Mouse (Mus musculus) kidney, postnatal 25 days (tissue): ENCODE measurements around the gene Serping1.
"Not testable (repeated sequence)": the region's sequence is repeated elsewhere in the genome, so short reads cannot be mapped to it uniquely, and the experiment has no call there.

Experiments
- DNase-seq, 2 experiments: peaks; one replicate each; pipeline ENCODE4 v3.0.0; 2021; ENCODE audit warnings: mixed read lengths in 2 of 2

The Serping1 gene

GRCm38 (mm10) chr2:84737451-84737925 lies 37.8 kb downstream of the Serping1 start:
- DNase-seq = peak in 1 of 2 experiments; percentile 39

GRCm38 (mm10) chr2:84736312-84737161 lies 38.7 kb downstream of the Serping1 start:
- DNase-seq = no peak

- no peak for DNase-seq
Observed at GRCm38 (mm10) chr2:84735346-84735920, 39.8 kb downstream of the Serping1 start.

- DNase-seq = no peak
Observed at GRCm38 (mm10) chr2:84734919-84735318, 40.3 kb downstream of the Serping1 start.

GRCm38 (mm10) chr2:84734351-84734864 lies 40.8 kb downstream of the Serping1 start:
- no peak for DNase-seq

GRCm38 (mm10) chr2:84733579-84734300 lies 41.5 kb downstream of the Serping1 start, which contains the start of gene Ypel4:
Ypel4 (plus strand) TSS chr2:84734058.
- DNase-seq = peak in 1 of 2 experiments; percentile 54

GRCm38 (mm10) chr2:84732394-84732793 lies 42.9 kb downstream of the Serping1 start:
- no peak for DNase-seq

- DNase-seq = peak; percentile 47 to 64
Observed at GRCm38 (mm10) chr2:84731206-84731605, 44.0 kb downstream of the Serping1 start.

- not testable (repeated sequence) for DNase-seq
Observed at GRCm38 (mm10) chr2:84728191-84728590, 47.1 kb downstream of the Serping1 start.

- DNase-seq = peak; percentile 98
Observed at GRCm38 (mm10) chr2:84727172-84727858, 47.9 kb downstream of the Serping1 start, which contains the start of gene Clp1. Clp1 (minus strand) TSS chr2:84727350.

GRCm38 (mm10) chr2:84726716-84727115 lies 48.5 kb downstream of the Serping1 start:
- DNase-seq = no peak

- no peak for DNase-seq
Observed at GRCm38 (mm10) chr2:84725770-84726169, 49.5 kb downstream of the Serping1 start.

GRCm38 (mm10) chr2:84723856-84724255 lies 51.4 kb downstream of the Serping1 start:
- no peak for DNase-seq

GRCm38 (mm10) chr2:84721182-84721581 lies 54.1 kb downstream of the Serping1 start:
- no peak for DNase-seq

- no peak for DNase-seq
Observed at GRCm38 (mm10) chr2:84720718-84721117, 54.5 kb downstream of the Serping1 start.

GRCm38 (mm10) chr2:84717357-84717756 lies 57.9 kb downstream of the Serping1 start:
- no peak for DNase-seq

GRCm38 (mm10) chr2:84716423-84717355 lies 58.6 kb downstream of the Serping1 start:
- DNase-seq = no peak

- peak; percentile 85 to 95 for DNase-seq
Observed at GRCm38 (mm10) chr2:84715562-84716361, 59.5 kb downstream of the Serping1 start.
